Mouse (Mus musculus) ES-E14 (cell line): Measurements from ENCODE around the gene Abca13. TPM values are rescaled to one million over a fixed set of nuclear protein-coding genes. Genes with fewer than 3 reads are reported as not detected.

Source experiments
- DNase-seq: peaks from one replicate; pipeline ENCODE4 v3.0.0-alpha.2; 2013; ENCODE audit warnings: low read depth, low spot score
- H3K27ac ChIP-seq: 2 replicates; pipeline ENCODE4 v1.5.1; 2012; ENCODE audit warnings: low read depth, mild to moderate bottlenecking, low read length, moderate library complexity, mixed read lengths; ENCODE audit not compliant: poor library complexity, insufficient read depth, severe bottlenecking
- H3K36me3 ChIP-seq: 2 replicates; pipeline ENCODE4 v1.6.1; 2012; ENCODE audit warnings: mild to moderate bottlenecking, low read length, moderate library complexity, mixed read lengths; ENCODE audit not compliant: control insufficient read depth, poor library complexity, insufficient read depth, severe bottlenecking
- H3K4me1 ChIP-seq, 2 experiments: fragments of 150-350 bp in 1 of 2; sonication (generic) in 1 of 2; 2 replicates each; pipeline ENCODE4 v1.6.1; 2012; ENCODE audit warnings: low read length in 2 of 2, mild to moderate bottlenecking in 1 of 2, mixed read lengths in 1 of 2; ENCODE audit not compliant: control insufficient read depth in 2 of 2, insufficient read depth in 2 of 2, poor library complexity in 1 of 2
- H3K4me3 ChIP-seq, 2 experiments: fragments of 150-350 bp in 1 of 2; sonication (generic) in 1 of 2; 2 replicates each; pipeline ENCODE4 v1.5.1; 2012; ENCODE audit warnings: low read length in 2 of 2, low read depth in 1 of 2, mild to moderate bottlenecking in 1 of 2, mixed read lengths in 1 of 2; ENCODE audit not compliant: insufficient read depth in 1 of 2, poor library complexity in 1 of 2, severe bottlenecking in 1 of 2
- H3K9ac ChIP-seq: 2 replicates; pipeline ENCODE4 v1.6.1; 2012; ENCODE audit warnings: low read depth, mild to moderate bottlenecking, low read length, mixed read lengths; ENCODE audit not compliant: poor library complexity, insufficient read depth, severe bottlenecking
- H3K9me3 ChIP-seq: fragments of 150-350 bp; sonication (generic); 2 replicates; pipeline ENCODE4 v1.6.1; 2012; ENCODE audit warnings: low read depth, mild to moderate bottlenecking, low read length; ENCODE audit not compliant: control insufficient read depth, insufficient read depth
- CHD2 ChIP-seq: IDR thresholded peaks from 2 replicates; pipeline ENCODE4 v1.6.1; 2014; ENCODE audit warnings: mild to moderate bottlenecking, low read depth, low read length, inconsistent platforms
- HCFC1 ChIP-seq: IDR thresholded peaks from 2 replicates; pipeline ENCODE4 v1.6.1; 2012; ENCODE audit warnings: low read length, inconsistent platforms, borderline replicate concordance; ENCODE audit not compliant: insufficient read depth
- MAFK ChIP-seq: IDR thresholded peaks from 2 replicates; pipeline ENCODE4 v1.6.1; 2014; ENCODE audit warnings: mild to moderate bottlenecking, low read depth, low read length, inconsistent platforms; ENCODE audit not compliant: insufficient read depth
- ZC3H11A ChIP-seq: IDR thresholded peaks from 2 replicates; pipeline ENCODE4 v1.6.1; 2012; ENCODE audit warnings: low read depth, mild to moderate bottlenecking, inconsistent platforms, low read length, borderline replicate concordance
- ZNF384 ChIP-seq: IDR thresholded peaks from 2 replicates; pipeline ENCODE4 v1.6.1; 2012; ENCODE audit warnings: low read depth, low read length, inconsistent platforms
- in situ Hi-C, 2 experiments: fragments of 600-800 bp; cut with MboI; formaldehyde crosslinking; loops; one replicate each; pipeline ENCODE4 v1.15.1; 2025; ENCODE audit warnings: low sequenced_read_pairs in 2 of 2, inconsistent platforms in 1 of 2; ENCODE audit not compliant: unreplicated experiment in 2 of 2
- total RNA-seq: library from RNA; depleted of rRNA; stranded (reverse); fragments of 300-350 nt; gene quantifications from 2 replicates; pipeline ENCODE4 v1.2.3, GENCODE M21; 2012

Abca13 gene
- total RNA-seq, 1 experiment: 0.62 TPM

DNA sequence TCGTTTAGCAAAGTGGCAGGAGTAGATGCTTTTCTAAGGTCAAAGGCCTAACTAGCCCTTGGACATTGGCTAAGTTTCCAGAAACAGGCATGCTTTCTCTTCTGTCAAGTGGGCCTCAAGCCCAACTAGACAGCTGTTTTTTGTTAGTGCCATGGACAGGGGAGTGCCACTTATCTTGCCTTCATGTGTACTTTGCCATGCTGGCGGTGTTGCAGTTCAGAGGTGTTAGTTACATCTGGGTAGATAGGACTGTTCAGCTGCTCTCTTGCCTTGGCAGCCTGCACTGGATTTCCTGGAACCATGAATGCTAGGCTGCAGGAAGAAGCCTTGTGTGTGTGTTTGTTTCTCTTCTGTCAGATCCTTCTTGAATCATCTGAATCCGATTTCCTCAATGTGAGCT, 235.7 kb downstream of the Abca13 start:
- TF ChIP-seq HCFC1: no peak
- no peak for TF ChIP-seq MAFK
- no peak for TF ChIP-seq CHD2
- no peak for TF ChIP-seq ZNF384
- no peak for TF ChIP-seq ZC3H11A
- Histone ChIP-seq H3K27ac (no peak overlapping the region), H3K36me3 (no peaks in the 10 kb centered on the region), H3K9me3 (no peaks in the 10 kb centered on the region), H3K4me3 (no peak overlapping the region), H3K4me1 (no peaks in the 10 kb centered on the region), H3K9ac (no peak overlapping the region)
- no peak for DNase-seq
- in situ Hi-C loops: no loop called here

DNA sequence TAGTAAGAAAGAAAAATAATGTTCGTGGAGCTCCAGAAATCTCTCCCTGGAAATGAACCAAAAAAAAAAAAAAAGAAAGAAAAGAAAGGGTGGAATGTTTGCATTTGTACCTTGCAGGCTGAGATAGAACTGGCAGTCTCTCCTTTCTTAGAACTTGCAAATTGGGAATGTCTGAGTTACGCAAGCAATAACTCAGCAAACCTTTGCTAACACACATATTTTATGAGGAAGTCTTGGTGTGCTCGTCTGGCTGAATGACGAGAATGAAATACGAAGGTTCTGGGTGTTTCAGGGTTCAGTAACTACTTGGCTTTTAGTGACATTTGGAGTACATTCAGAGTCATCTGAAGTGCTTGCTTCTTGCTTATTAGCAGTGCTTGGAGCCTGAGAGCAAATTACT, 241.1 kb downstream of the Abca13 start:
- in situ Hi-C loops: no loop called here
- Histone ChIP-seq H3K9ac (no peak overlapping the region), H3K9me3 (no peaks in the 10 kb centered on the region), H3K4me3 (no peak overlapping the region), H3K36me3 (no peaks in the 10 kb centered on the region), H3K4me1 (no peaks in the 10 kb centered on the region), H3K27ac (no peak overlapping the region)
- TF ChIP-seq ZC3H11A (no peak), CHD2 (no peak), MAFK (no peak), HCFC1 (no peak), ZNF384 (no peak)
- no peak for DNase-seq

DNA sequence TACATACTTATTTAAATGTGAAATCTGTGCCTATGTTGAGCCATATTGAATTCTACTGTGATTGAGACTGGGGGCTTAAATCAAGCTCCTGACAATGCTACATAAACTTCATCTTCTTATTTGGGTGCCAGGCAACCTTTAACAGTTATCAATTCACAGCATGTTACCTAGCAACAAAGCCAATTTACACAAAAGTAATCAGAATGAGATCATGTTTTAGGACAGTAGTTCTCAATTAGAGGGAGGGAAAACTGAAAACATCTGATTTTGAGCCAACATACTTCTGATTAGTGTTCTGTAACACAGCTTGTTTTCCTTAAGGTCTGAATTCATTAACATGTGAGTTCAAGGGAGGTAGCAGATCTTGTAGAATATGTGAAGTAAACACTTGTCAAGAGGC, 244.9 kb downstream of the Abca13 start:
- Histone ChIP-seq H3K36me3 (no peaks in the 10 kb centered on the region), H3K9ac (no peak overlapping the region), H3K9me3 (no peaks in the 10 kb centered on the region), H3K27ac (no peak overlapping the region), H3K4me3 (no peak overlapping the region), H3K4me1 (no peaks in the 10 kb centered on the region)
- in situ Hi-C loops: no loop called here
- TF ChIP-seq CHD2 (no peak), HCFC1 (no peak), ZC3H11A (no peak), MAFK (no peak), ZNF384 (no peak)
- DNase-seq: no peak

DNA sequence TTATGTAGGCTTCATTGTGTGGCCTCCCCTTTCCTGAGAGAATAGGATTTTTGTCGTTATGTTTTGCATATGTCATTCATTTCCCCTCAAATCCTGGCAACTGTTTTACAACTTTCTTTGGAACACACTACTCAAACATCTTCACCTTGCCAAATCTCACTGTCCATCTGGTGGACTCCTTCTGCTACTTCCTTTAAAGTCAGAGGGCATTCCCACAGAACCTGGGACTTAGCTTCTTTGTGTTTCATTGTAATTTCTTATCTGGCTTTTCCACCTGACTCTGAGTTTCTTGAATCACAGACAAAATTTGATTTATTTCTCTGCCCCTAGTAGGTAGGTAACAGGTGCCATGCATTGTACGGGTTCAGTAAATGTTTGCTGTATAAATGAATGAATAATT, 248.0 kb downstream of the Abca13 start:
- in situ Hi-C loops: no loop called here
- no peak for DNase-seq
- H3K4me1 ChIP-seq: no peaks in the 10 kb centered on the region
- no peaks in the 10 kb centered on the region for H3K9me3 ChIP-seq
- no peak overlapping the region for H3K4me3 ChIP-seq
- H3K9ac ChIP-seq: no peak overlapping the region
- H3K27ac ChIP-seq: no peak overlapping the region
- no peak for TF ChIP-seq MAFK
- TF ChIP-seq HCFC1: no peak
- no peak for TF ChIP-seq ZNF384
- TF ChIP-seq ZC3H11A: no peak
- TF ChIP-seq CHD2: no peak
- H3K36me3 ChIP-seq: no peaks in the 10 kb centered on the region

DNA sequence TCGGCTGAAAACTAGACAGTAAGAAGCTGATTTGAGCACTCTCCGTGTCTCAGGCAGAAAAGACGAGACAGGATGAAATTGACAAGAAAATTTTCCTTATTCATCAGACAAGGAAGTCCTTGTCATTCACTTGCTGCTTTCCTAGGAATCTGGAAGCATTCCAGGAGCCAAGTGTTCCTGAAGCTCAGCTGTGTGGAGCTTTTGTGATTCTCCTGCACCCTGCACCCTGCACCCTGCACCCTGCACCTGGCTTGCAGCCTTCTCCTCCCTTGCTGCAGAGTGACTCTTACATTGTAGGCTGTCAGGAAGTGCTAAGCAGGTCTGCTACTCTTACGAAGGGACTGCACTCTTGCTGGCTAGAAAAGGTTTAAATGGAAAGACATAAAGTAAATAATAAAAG, 249.4 kb downstream of the Abca13 start:
- no peak for TF ChIP-seq ZNF384
- TF ChIP-seq CHD2: no peak
- no peak for TF ChIP-seq ZC3H11A
- no peak for TF ChIP-seq HCFC1
- TF ChIP-seq MAFK: no peak
- in situ Hi-C loops: no loop called here
- H3K36me3 ChIP-seq: no peaks in the 10 kb centered on the region
- no peak for DNase-seq
- no peaks in the 10 kb centered on the region for H3K4me1 ChIP-seq
- no peak overlapping the region for H3K9ac ChIP-seq
- no peak overlapping the region for H3K27ac ChIP-seq
- H3K4me3 ChIP-seq: no peak overlapping the region
- no peaks in the 10 kb centered on the region for H3K9me3 ChIP-seq
